Mouse (Mus musculus) left cerebral cortex, postnatal 14 days (tissue): ENCODE results near the gene Zfp709. TPM values are rescaled to one million over a fixed set of nuclear protein-coding genes. Genes with fewer than 3 reads are reported as not detected.
"Not testable (repeated sequence)": the region's sequence is repeated elsewhere in the genome, so short reads cannot be mapped to it uniquely, and the experiment has no call there.

Source experiments
- DNase-seq, 2 experiments: peaks; one replicate each; pipeline ENCODE4 v3.0.0; 2021 to 2022; ENCODE audit warnings: low spot score in 2 of 2, mixed read lengths in 1 of 2
- intact Hi-C: fragments of 180-260 bp; cut with DNase I; formaldehyde crosslinking; loops from one replicate; pipeline ENCODE4 v1.15.1; 2025
- total RNA-seq, 2 experiments: library from RNA; stranded (reverse); gene quantifications; 2 replicates each; pipeline ENCODE4 v1.2.3; 2021

Gene Zfp709
- total RNA-seq, 2 experiments from 2014 or later = 9.8 to 11.4 TPM

GRCm38 (mm10) chr8:71912286-71912685, 30.5 kb downstream of the Zfp709 start:
- intact Hi-C loops = no loop called here
- no peak for DNase-seq

GRCm38 (mm10) chr8:71922567-71923401, 41.0 kb downstream of the Zfp709 start:
- peak; percentile 96 for DNase-seq
- intact Hi-C loops = no loop called here

- DNase-seq = no peak
- intact Hi-C loops = no loop called here
Observed at GRCm38 (mm10) chr8:71925791-71926190, 44.0 kb downstream of the Zfp709 start.

GRCm38 (mm10) chr8:71926551-71926950, 44.7 kb downstream of the Zfp709 start:
- intact Hi-C loops = no loop called here
- DNase-seq = no peak

GRCm38 (mm10) chr8:71927779-71928178, 46.0 kb downstream of the Zfp709 start:
- intact Hi-C loops = no loop called here
- no peak for DNase-seq

GRCm38 (mm10) chr8:71938037-71938436, 56.2 kb downstream of the Zfp709 start:
- intact Hi-C loops, DNase-seq: not testable (repeated sequence)

- intact Hi-C loops = no loop called here
- DNase-seq = no peak
Observed at GRCm38 (mm10) chr8:71940293-71941208, 58.7 kb downstream of the Zfp709 start.

- no peak for DNase-seq
- intact Hi-C loops = no loop called here
Observed at GRCm38 (mm10) chr8:71941776-71942175, 60.0 kb downstream of the Zfp709 start.

Other genes with a start within 250 kb of the Zfp709 start
- 100 to 1,000 TPM; 299 to 337 TPM for gene Unc13a, start 210.3 kb upstream of the Zfp709 start, total RNA-seq
- 1 to 10 TPM; 5.6 to 6.4 TPM for gene Jak3, start 205.7 kb upstream of the Zfp709 start, total RNA-seq
- 1 to 10 TPM; 1.8 to 2.8 TPM for gene Insl3, start 192.8 kb upstream of the Zfp709 start, total RNA-seq
- gene B3gnt3, start 180.2 kb upstream of the Zfp709 start, total RNA-seq = under 1 TPM; 0.44 to 0.49 TPM
- gene Fcho1, start 156.3 kb upstream of the Zfp709 start, total RNA-seq = 100 to 1,000 TPM; 152 to 156 TPM
- gene Zfp882, start 26.6 kb downstream of the Zfp709 start, total RNA-seq = 10 to 100 TPM; 11.4 to 12.9 TPM
- 10 to 100 TPM; 24.2 to 31.3 TPM for gene Zfp617, start 26.6 kb downstream of the Zfp709 start, total RNA-seq
- gene Zfp961, start 69.0 kb downstream of the Zfp709 start, total RNA-seq = 10 to 100 TPM; 12.6 to 13.8 TPM
- not detected for gene Cyp4f18, start 127.6 kb downstream of the Zfp709 start, total RNA-seq
- not detected for gene Olfr372, start 159.2 kb downstream of the Zfp709 start, total RNA-seq
- not detected for gene Olfr373, start 201.2 kb downstream of the Zfp709 start, total RNA-seq
- not detected for gene Olfr374, start 225.0 kb downstream of the Zfp709 start, total RNA-seq